Mouse (Mus musculus) adrenal gland, postnatal 25 days (tissue): ENCODE measurements at regions not wholly inside any gene's neighbourhood (a gene's known extent, or its start where the extent isn't known, plus 50 kb on each side); places are given as distances from the start of the nearest gene placed in this dataset.

Source experiments
- DNase-seq: peaks from one replicate; pipeline ENCODE4 v3.0.0; 2021; ENCODE audit warnings: mixed read lengths

DNA sequence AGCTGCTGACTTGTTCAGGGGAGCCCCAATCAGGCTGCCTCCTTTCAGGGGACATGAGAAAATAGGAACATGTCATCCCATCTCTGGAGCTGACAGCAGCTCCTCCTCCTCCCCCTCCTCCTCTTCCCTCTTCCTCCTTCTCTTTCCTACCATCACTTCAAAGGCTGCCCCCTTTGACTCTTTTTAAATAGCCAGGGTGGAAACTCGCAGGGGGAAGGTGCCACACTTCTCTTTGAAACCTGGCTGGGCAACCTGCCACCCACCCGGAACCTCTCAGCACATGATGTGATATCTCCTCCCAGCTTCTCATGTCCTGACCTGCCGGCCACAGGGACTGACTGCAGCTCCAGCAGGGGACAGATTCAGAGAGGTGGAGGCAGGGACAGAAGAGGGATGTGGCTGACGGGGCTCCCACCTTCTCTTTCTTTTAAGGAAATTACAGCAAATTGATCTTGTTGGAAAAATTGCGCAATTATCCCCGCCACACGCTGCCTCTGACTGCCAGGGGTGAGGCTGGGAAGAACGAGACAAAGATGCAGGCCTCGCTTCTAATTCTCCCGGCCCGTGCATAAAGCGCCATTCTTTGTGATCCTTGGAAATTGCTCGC, 399.6 kb upstream of the Kazn start:
- DNase-seq = no peak

DNA sequence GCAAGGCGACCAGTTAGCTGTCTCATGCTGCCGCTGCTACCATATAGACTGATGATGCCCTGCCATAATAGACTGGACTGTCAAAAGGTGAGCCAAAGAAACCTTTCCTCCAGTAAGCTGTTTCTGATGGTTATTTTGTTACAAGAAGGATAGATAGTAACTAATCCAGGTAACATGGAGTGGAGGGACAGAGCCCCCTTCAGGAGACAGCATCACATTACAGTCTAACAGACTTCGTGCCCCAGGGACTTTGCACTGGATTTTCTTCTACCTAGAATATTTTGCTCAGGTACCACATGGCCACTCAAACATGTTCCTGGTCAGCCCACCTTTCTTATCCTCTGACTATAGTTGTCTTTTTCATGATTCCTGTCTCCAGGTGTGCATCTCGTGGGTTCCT, 398.9 kb upstream of the Kazn start:
- DNase-seq = no peak

DNA sequence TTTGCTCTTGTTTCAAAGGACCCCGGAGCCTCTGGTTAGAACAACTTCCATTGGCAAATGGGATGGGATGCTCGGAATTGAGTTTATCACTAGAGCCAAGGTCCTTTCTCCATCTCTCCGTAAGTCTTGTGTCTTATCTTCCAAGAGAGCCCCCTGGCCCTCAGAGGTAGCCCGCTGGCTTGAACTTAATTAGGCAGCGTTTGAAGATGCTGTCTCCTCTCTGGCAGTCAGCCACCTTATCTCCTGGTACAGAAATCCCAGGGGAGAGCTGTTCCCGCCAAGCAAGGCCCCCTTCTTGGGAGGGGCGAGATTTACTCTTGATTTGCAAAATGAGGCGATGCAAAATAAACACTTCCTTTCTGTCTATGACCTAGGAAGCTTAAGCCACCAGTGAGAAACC, 395.2 kb upstream of the Kazn start:
- DNase-seq = no peak

DNA sequence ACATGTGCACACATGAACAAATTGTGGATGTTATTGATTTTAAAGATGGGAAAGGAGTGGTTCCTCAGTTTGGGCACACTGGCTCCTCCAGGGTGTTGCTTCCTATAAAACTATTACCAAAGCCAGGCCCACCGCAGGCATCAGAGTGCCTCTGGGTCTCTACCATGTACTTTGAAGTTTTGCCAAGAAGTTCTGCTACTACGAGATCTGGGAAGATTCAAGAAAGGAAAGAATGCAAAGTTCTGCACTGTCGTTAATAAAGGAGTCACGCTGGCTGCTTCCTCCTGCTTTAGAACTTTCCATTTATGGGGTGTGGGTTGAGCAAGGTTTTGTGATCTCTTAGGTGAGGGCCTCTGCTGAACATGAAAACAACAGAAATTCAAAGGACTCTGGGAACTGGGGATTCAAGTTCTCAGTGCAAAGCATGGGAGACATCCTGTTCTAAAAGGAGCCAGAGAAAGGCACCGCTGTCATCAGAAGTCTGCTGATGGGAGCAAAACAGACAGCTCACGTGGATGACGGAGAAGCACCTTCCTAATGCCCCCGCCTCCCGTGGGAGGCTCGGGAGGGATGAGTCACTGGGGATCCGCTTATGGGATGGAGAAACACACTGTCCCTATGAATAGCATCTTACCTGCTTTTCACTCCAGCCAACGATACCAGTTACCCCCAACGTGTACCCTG, 394.6 kb upstream of the Kazn start:
- no peak for DNase-seq

DNA sequence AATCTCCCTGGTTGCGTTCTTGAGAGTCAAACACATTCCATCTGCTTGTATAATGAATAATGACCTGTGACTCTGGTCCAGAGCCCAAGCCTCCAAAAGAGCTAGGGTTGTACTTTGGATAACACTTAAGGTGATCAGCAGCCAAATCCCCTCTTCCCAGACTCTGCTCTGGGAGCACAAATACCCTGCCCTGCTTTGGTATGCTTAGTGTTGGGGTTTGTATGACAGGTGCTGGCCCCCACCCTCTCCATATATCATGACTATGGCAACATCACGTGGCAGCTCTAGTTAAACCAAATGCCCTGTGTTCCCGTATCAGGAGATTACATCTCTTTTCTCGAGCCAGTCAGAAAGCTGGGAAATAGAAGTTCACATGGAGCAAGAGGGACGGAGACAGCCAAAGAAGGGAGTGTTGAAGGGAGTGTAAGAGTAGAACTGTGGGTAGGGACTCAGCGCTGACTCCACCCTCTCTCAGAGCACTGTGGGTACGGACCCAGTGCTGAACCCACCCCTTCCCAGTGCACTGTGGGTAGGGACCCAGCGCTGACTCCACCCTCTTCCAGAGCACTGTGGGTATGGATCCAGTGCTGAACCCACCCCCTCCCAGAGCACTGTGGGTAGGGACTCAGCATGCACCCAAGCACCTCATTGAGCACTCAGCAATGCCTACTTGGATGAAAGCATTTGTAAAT, 387.4 kb upstream of the Kazn start:
- no peak for DNase-seq

DNA sequence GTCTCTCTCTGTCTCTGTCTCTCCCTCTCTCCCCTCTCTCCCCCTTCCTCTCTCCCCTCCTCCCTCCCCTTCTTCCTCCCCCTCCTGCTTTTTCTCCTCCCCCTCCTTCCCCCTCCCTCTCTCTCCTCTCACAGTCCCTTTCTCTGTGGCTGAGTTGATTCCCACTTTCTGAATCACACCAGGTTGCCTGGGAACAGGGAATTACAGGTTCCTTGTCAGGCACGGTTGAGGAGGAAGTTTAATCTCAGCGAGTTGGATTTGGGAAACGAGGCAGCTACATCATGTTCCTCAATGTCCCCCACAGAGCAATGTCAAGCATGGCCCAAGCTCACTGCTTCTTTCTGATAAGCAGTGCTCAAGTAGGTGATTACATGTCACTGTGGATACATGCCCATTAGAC, 386.3 kb upstream of the Kazn start:
- DNase-seq = no peak

DNA sequence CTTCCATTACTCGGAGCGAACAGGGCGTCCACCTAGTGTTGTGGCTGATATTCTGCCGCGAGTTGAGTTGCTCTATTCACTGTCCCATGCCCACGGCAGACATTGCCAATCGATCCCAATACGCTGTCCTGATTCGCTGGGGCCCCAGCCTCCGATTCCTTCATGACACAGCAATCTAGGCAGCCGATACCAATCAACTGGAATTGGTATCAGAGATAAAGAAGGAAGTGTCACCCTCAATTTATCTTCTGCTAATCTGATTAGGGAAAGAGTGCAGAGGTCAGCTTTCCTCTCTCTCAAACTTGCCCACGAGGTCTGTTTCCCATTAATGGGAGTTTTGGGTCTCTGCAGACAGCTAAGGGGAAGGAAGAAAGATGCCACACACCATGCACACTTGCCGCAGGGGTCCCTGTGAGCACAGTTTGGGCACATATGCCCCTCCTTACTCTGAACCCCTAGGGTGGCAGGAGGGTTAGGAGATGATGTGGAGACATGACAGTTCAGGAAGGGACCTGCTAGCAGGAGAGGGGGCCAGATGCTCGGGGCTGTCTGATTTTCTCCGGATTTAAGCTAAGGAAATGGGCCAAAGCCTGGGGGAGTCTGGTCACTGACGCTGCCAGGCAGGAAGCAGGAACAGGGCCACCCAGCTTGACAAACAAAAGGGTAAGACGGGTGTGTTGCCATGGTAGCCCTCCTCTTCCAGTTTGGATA, 383.1 kb upstream of the Kazn start:
- no peak for DNase-seq

DNA sequence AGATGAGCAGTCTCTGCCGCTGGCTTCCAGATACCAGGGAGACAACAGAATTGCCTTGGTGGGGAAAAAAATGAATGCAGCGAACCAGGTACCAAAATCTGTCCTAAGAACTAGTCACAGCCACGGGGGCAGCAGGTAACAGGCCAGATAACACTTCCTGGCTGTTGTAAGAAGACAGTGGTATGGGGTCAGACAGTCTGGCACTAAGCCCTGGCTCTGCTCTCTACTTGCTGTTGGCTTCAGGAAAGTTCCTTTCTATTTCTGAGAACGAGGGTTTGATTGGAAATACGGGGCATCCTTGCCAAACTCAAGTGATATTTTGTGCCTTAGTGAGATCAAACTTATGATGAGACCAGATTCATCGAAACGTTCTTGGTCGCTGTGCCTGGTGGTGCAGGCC, 380.2 kb upstream of the Kazn start:
- no peak for DNase-seq

DNA sequence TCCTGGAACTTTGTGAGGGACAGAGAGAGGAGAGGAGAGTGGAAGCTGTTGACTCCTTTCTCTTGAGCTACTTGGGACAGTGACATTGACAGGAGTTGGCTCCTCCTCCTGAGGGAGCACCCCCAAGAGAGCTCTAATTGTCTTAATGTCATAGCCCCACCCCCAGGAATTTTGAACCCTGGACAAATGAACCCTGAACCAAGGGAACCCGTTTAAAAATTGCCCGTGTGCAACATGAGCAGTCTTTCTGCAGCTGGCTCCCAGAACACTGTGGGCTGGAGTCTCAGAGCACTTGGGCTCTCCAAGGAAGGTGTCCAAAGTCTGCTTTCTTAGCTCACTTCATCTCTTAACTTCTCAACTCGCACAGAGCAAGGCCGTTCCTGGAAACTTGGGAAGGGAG, 379.6 kb upstream of the Kazn start:
- DNase-seq = no peak

DNA sequence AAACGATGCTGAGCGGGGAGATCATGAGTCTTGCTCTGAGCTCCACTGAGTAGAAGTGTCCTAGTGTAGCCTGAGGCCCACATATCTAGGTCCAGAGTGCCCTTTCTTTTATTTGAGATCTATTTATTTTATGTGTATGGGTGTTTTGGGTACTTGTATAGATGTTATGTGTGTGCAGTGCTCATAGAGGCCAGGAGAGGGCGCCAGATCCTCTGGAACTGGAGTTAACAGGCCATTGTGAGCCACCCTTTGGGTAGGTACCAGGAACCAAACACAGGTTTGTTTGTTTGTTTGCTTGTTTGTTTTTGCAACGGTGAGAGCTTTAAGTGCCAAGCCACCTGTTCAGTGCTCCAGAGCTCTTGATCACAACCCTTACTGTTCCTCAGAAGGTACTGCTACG, 378.5 kb upstream of the Kazn start:
- DNase-seq = peak; percentile 8

DNA sequence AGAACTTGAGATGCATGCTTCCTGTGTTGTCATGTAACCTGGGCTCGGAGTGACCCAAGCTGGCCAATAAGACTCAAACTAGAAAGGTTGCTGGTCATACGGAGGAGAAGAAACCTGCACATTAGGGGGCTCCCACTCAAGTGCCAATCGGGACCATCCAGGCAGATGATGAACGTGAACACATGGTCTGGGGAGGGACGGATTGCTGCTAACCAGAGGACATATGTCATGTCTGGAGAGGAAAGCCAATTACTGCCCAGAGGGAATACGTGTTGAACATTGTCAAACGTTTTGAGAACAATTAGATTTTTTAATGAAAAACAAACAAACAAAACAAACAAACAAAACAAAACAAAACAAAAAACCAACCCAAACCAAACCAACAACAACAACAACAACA, 377.7 kb upstream of the Kazn start:
- DNase-seq = no peak

DNA sequence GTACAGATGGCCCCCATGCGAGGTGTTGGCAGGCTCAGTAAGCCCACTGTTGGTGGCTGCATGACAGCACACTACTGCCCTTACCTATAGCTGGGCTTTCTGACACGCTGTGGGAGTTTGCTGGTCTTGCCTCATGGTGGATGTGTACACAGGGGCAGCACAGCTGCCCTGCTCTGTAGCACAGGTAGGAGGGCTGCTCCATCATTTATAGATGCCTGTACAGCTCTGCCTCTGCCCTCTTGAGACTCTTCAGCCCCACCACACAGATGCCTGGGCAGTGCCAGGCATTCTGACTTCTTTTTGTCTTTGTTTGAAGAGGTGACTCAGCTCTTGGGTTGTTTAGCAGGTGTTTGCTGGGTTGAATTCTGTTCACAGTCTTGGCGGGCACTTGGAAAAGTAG, 365.9 kb upstream of the Kazn start:
- no peak for DNase-seq

DNA sequence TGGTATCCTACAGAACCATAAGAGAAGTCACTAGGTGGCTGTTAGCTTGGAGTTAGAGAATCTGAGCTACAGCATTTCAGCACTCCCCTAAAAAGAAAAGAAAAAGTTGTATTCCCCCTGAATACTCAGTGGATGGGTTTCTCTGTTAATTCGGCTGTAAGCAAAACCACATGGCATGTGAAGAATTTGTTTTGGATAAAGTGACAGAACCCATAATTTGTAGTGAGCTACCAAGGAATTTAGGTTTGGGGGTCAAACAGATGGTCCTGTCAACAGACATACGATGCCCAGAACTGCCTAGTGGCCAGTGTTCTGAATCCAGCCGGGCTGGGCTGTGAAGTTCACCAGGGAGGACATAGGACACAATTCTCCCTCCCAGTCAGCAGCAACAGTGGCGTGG, 358.0 kb upstream of the Kazn start:
- no peak for DNase-seq

DNA sequence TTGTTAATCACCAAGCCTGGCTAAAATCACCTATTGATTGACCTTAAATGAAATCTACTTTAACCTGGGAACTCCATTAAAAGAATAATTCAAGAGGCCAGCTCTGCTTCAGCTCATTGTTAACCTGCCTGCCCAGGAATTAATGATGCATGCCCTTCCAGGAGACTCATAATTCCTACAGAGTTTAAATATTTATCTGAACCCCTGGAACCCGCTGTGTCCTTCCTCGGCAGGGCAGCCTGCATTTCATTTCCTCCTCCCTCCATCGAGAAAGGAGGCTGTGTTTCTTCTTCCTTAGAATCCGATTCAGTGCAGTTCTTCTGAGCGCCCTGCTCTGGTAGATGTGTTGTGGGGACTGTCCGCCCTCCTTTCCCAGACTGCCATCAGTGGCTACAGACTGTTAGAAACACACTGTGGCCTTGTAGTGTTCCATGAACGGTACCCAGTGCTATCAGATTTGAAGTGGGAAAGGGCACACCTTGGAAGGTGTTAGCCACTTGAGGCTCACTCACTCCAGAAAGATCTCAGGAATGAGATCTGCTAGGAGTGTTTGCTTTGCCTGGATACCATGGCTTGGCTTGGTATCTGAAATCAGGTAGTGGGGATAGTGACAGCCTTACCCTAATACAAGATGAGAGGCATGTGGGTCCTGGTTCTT, 350.0 kb upstream of the Kazn start:
- no peak for DNase-seq

DNA sequence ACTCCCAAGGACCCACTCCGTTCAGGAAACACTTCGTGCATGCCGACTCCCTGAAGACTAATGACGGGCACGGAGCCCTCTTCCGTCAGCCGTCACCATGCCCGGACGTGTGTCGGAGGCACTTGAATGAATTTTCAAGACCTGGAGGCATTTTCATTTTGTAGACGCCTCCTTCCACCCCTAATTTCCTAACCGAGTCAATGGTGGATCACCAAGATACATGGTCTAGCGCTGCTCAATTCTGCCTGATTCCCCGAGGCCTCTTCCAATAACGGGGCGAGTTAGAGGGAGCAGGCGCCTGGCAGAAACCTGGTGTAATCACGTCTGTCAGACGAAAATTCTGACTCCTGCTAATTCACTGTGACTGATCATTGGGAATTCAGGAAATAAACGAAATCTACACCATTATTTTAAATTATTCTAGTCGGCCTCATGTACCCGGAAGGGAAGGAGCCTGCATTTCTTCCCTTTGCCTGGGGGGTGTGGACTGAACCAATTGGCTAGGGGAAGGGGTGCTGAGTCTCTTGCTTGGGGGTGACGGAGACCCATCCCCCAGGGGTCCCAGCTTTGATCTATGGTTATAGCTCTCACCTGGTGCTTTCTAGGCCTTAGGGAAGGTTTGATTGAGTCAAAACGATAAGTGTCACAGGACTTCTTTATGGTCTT, 349.4 kb upstream of the Kazn start:
- DNase-seq = no peak

DNA sequence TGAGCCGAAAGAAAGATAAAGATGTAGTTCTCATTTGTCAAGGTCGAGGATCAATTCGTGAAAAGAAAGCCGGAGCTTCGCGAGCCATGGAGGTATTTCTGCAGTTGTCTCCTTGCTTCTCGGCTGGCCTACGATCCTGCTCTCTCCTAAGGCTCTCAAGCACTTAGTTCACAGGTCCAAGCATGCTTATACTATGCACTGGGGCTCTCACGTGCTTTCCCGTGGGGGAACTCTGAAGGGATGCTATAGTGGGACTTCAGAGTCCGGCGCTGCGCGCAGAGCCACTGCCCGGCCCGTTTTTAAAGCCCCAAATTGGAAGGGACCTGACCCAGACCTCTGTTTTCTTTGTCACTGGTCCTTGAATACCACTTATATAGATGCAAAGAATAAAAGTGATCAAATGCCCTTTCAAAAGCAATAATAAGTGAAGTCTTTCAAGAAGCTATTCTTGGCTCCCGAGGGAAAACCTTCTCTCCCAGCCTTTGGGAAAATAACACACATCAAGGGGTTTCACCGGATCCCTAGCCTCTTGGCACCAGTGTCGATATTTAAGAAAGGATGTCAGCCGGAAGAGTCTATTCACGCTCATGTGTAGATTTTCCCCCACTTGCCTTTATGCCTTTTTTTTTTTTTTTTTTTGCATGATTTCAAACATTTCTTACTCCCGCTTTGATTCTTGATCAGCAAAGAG, 348.3 kb upstream of the Kazn start:
- DNase-seq = no peak

DNA sequence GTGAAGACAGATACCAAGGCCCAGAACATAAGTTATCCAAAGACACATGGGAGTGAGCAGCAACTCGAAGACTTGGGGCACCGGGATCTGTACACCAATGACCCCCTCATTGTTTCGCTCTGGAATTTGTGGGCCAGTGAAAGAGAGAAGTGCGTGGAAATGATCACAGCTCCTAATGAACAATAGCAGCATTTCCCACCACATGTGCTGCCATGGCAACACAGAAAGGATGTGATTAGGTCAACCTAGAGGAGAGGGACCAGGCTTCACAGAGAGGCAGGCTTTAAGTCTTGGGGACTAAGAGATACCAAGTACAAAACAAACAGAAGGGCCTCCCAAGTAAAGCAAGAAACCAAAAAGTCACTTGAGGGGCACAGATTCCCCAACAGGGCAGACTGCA, 339.3 kb upstream of the Kazn start:
- DNase-seq = no peak

DNA sequence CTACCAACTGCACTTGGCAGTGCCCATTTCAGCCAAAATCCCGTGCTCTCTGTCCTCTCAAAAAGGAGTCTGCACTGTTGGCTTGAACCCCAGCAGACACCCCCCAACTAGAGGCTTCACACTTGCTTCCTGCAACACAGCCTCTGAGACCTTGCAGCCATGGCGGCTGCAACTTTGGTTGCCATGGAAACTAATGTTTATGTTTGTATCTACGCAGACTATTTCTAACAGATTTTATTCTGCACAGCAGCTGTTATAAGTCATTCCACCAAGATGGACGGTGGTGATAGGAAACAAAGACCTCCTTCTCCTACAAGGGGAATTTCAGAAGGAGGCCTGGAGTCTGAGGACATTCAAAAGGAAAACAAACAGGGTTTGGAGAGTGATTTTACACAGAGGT, 338.3 kb upstream of the Kazn start:
- DNase-seq = no peak

DNA sequence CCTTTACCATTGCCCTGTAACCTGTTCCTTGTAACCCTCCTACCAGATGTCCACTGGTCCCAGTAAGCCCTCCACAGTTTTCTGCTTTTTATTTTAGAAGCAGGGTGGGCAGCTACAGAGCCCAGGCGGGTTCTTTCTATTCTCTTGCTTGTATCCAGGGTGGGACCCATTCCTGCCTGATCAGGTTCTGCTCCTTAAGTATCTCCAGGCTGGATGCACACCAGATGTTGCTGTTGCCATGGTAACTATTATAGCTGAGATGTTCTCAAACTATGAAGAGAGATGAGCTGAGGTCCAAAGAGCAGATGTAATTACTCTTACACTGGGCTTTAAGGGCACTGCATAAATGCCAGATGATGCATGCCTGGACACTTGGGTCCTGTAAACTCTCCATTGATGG, 335.3 kb upstream of the Kazn start:
- DNase-seq = no peak

DNA sequence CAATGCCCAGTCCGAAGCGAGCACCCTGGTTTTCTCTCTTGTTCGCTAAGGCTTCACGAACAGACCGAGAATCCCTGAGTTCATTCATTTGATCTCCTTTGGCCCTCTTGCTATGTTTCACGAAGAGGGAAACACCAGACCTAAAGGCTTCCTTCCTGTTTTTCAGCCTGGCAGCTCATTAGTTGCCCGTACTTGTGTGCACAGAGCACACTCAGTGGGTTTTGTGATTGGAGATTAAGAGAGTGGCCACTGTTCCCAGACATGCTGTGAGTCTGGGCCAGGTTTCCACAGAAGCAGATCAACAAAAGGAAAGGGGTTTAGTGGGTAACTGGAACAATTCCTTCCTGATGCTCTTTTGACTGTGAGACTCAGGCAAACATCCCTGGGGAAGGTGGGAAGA, 331.5 kb upstream of the Kazn start:
- DNase-seq = no peak

DNA sequence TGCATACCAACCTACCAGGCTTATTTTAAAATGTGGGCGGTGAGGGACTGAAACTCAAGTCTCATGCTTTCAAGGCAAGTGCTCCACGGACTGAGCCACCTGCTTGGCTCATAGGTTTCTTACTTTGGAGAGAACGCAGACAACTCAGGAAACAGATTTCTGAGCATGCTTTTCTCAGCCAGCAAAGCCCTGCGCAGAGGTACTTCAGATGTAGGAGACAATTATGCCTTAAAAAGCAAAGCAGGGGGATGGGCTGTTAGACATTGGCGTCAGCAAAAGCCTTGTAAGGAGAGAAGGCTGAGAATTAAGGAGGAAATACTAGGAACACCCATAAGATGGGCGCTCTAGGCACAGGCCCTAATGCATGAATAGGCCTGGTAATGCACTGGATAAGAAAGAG, 329.4 kb upstream of the Kazn start:
- DNase-seq = no peak

DNA sequence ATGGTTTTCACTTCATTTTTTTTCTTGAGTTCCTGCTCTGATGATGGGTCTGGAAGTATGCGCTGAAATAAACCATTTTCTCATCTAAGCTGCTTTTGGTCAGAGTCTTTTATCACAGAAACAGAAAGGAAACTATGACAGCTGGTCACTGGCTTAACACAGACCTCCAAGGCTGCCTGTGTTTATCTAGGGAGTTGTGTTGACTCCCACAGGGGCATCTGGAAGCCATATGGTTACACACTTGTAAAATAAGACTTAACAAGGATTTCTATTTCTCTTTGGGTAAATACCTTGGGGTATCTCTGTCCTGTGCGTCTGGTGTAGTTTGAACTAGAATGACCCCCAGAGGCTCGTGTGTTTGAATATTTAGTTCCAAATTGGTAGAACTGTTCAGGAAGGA, 315.5 kb upstream of the Kazn start:
- no peak for DNase-seq
